Mouse (Mus musculus): ENCODE results near the gene Dlg2. TPM values are rescaled to one million over a fixed set of nuclear protein-coding genes. Genes with fewer than 3 reads are reported as not detected.

Dlg2 gene
- polyA plus RNA-seq, 1 experiment = 4.1 TPM

- Histone ChIP-seq H3K4me3 (replicated peaks) (no peak overlapping the region), H3K36me3 (replicated peaks; ENCODE audit: low read length) (no peaks in the 10 kb centered on the region), H3K9me3 (no peaks in the 10 kb centered on the region), H3K27me3 (replicated peaks) (no peaks in the 10 kb centered on the region), H3K4me1 (no peaks in the 10 kb centered on the region)
- TF ChIP-seq FLI1 (IDR thresholded peaks at IDR 0.05; ENCODE audit: low read length) = no peak
- TF ChIP-seq GATA1 (IDR thresholded peaks at IDR 0.05; ENCODE audit: borderline replicate concordance, low read length) = no peak
Measured at GRCm38 (mm10) chr7:90512293-90512692, 35.8 kb downstream of the Dlg2 start.

GRCm38 (mm10) chr7:90539481-90540402 is 63.3 kb downstream of the Dlg2 start:
- no peaks in the 10 kb centered on the region for H3K4me1 ChIP-seq
- no peak overlapping the region for H3K4me3 ChIP-seq (replicated peaks)
- no peaks in the 10 kb centered on the region for H3K27me3 ChIP-seq (replicated peaks)
- no peaks in the 10 kb centered on the region for H3K9me3 ChIP-seq
- TF ChIP-seq FLI1 (IDR thresholded peaks at IDR 0.05; ENCODE audit: low read length) (no peak), GATA1 (IDR thresholded peaks at IDR 0.05; ENCODE audit: borderline replicate concordance, low read length) (no peak)
- no peaks in the 10 kb centered on the region for H3K36me3 ChIP-seq (replicated peaks; ENCODE audit: low read length)

GRCm38 (mm10) chr7:90540811-90541323 is 64.4 kb downstream of the Dlg2 start:
- Histone ChIP-seq H3K36me3 (replicated peaks; ENCODE audit: low read length) (no peaks in the 10 kb centered on the region), H3K4me3 (replicated peaks) (no peak overlapping the region), H3K9me3 (no peaks in the 10 kb centered on the region), H3K4me1 (no peaks in the 10 kb centered on the region), H3K27me3 (replicated peaks) (no peaks in the 10 kb centered on the region)
- TF ChIP-seq GATA1 (IDR thresholded peaks at IDR 0.05; ENCODE audit: borderline replicate concordance, low read length) = no peak
- no peak for TF ChIP-seq FLI1 (IDR thresholded peaks at IDR 0.05; ENCODE audit: low read length)

GRCm38 (mm10) chr7:90553399-90553798 is 76.9 kb downstream of the Dlg2 start:
- Histone ChIP-seq H3K9me3 (peaks cover 4% of the 10 kb centered on the region), H3K4me3 (replicated peaks) (no peak overlapping the region), H3K27me3 (replicated peaks) (no peaks in the 10 kb centered on the region), H3K36me3 (replicated peaks; ENCODE audit: low read length) (no peaks in the 10 kb centered on the region), H3K4me1 (no peaks in the 10 kb centered on the region)
- TF ChIP-seq GATA1 (IDR thresholded peaks at IDR 0.05; ENCODE audit: borderline replicate concordance, low read length) = no peak

GRCm38 (mm10) chr7:90554421-90554820 is 77.9 kb downstream of the Dlg2 start:
- H3K36me3 ChIP-seq (replicated peaks; ENCODE audit: low read length) = no peaks in the 10 kb centered on the region
- no peaks in the 10 kb centered on the region for H3K4me1 ChIP-seq
- TF ChIP-seq GATA1 (IDR thresholded peaks at IDR 0.05; ENCODE audit: borderline replicate concordance, low read length) (no peak), FLI1 (IDR thresholded peaks at IDR 0.05; ENCODE audit: low read length) (no peak)
- H3K9me3 ChIP-seq = peaks cover 4% of the 10 kb centered on the region
- no peak overlapping the region for H3K4me3 ChIP-seq (replicated peaks)
- H3K27me3 ChIP-seq (replicated peaks) = no peaks in the 10 kb centered on the region

- Histone ChIP-seq H3K4me3 (replicated peaks) (no peak overlapping the region), H3K27me3 (replicated peaks) (no peaks in the 10 kb centered on the region), H3K9me3 (no peaks in the 10 kb centered on the region), H3K36me3 (replicated peaks; ENCODE audit: low read length) (no peaks in the 10 kb centered on the region), H3K4me1 (no peaks in the 10 kb centered on the region)
- TF ChIP-seq FLI1 (IDR thresholded peaks at IDR 0.05; ENCODE audit: low read length) (no peak), GATA1 (IDR thresholded peaks at IDR 0.05; ENCODE audit: borderline replicate concordance, low read length) (no peak)
Measured at GRCm38 (mm10) chr7:90569130-90569529, 92.7 kb downstream of the Dlg2 start.

GRCm38 (mm10) chr7:90587795-90588194 is 111.3 kb downstream of the Dlg2 start:
- H3K36me3 ChIP-seq (replicated peaks; ENCODE audit: low read length) = no peaks in the 10 kb centered on the region
- H3K4me3 ChIP-seq (replicated peaks) = no peak overlapping the region
- no peak for TF ChIP-seq FLI1 (IDR thresholded peaks at IDR 0.05; ENCODE audit: low read length)
- no peak for TF ChIP-seq GATA1 (IDR thresholded peaks at IDR 0.05; ENCODE audit: borderline replicate concordance, low read length)
- H3K9me3 ChIP-seq = 0 out of 2 replicates have a peak, but pooled peaks cover 3% of the 10 kb centered on the region
- no peaks in the 10 kb centered on the region for H3K27me3 ChIP-seq (replicated peaks)
- H3K4me1 ChIP-seq = no peaks in the 10 kb centered on the region

- no peak overlapping the region for H3K4me3 ChIP-seq (replicated peaks)
- no peaks in the 10 kb centered on the region for H3K27me3 ChIP-seq (replicated peaks)
- no peak for TF ChIP-seq GATA1 (IDR thresholded peaks at IDR 0.05; ENCODE audit: borderline replicate concordance, low read length)
- no peak for TF ChIP-seq FLI1 (IDR thresholded peaks at IDR 0.05; ENCODE audit: low read length)
- H3K4me1 ChIP-seq = no peaks in the 10 kb centered on the region
- 0 out of 2 replicates have a peak, but pooled peaks cover 3% of the 10 kb centered on the region for H3K9me3 ChIP-seq
- H3K36me3 ChIP-seq (replicated peaks; ENCODE audit: low read length) = no peaks in the 10 kb centered on the region
Measured at GRCm38 (mm10) chr7:90588318-90588717, 111.8 kb downstream of the Dlg2 start.

GRCm38 (mm10) chr7:90609764-90610163 is 133.3 kb downstream of the Dlg2 start:
- TF ChIP-seq GATA1 (IDR thresholded peaks at IDR 0.05; ENCODE audit: borderline replicate concordance, low read length) = no peak
- TF ChIP-seq FLI1 (IDR thresholded peaks at IDR 0.05; ENCODE audit: low read length) = no peak
- Histone ChIP-seq H3K4me3 (replicated peaks) (no peak overlapping the region), H3K9me3 (no peaks in the 10 kb centered on the region), H3K4me1 (peaks cover 7% of the 10 kb centered on the region; the same call in 1 of the 2 replicates), H3K36me3 (replicated peaks; ENCODE audit: low read length) (no peaks in the 10 kb centered on the region), H3K27me3 (replicated peaks) (no peaks in the 10 kb centered on the region)

- TF ChIP-seq FLI1 (IDR thresholded peaks at IDR 0.05; ENCODE audit: low read length) = no peak
- TF ChIP-seq GATA1 (IDR thresholded peaks at IDR 0.05; ENCODE audit: borderline replicate concordance, low read length) = no peak
- no peaks in the 10 kb centered on the region for H3K4me1 ChIP-seq
- no peaks in the 10 kb centered on the region for H3K36me3 ChIP-seq (replicated peaks; ENCODE audit: low read length)
- H3K4me3 ChIP-seq (replicated peaks) = no peak overlapping the region
- no peaks in the 10 kb centered on the region for H3K27me3 ChIP-seq (replicated peaks)
- no peaks in the 10 kb centered on the region for H3K9me3 ChIP-seq
Measured at GRCm38 (mm10) chr7:90630546-90630945, 154.1 kb downstream of the Dlg2 start.
